Mouse (Mus musculus) embryonic facial prominence, embryonic 14.5 days (tissue): ENCODE results near the gene Phlpp1. TPM values are rescaled to one million over a fixed set of nuclear protein-coding genes. Genes with fewer than 3 reads are reported as not detected.

Source experiments
- ATAC-seq: fragments of 200-750 bp; cut with Nextera tagmentation; 2 replicates; pipeline ENCODE4 v1.8.0; 2017; ENCODE audit warnings: low read depth, moderate number of reproducible peaks, moderate TSS enrichment
- DNase-seq: peaks from one replicate; pipeline ENCODE4 v3.0.0-alpha.2; 2015; ENCODE audit warnings: low spot score
- H3K27ac ChIP-seq: fragments of 300-500 bp; sonication (generic); replicated peaks from 2 replicates; pipeline ENCODE4 v1.5.1; 2014; ENCODE audit warnings: low read depth, mild to moderate bottlenecking, low read length, moderate library complexity
- H3K27me3 ChIP-seq: fragments of 300-500 bp; sonication (generic); replicated peaks from 2 replicates; pipeline ENCODE4 v1.6.1; 2014; ENCODE audit warnings: low read length; ENCODE audit not compliant: control insufficient read depth, insufficient read depth
- H3K36me3 ChIP-seq: fragments of 300-500 bp; sonication (generic); 2 replicates; pipeline ENCODE4 v1.6.1; 2014; ENCODE audit warnings: low read length, mixed read lengths; ENCODE audit not compliant: control insufficient read depth, insufficient read depth
- H3K4me1 ChIP-seq: fragments of 300-500 bp; sonication (generic); 2 replicates; pipeline ENCODE4 v1.6.1; 2014; ENCODE audit warnings: antibody characterized with exemption, low read length; ENCODE audit not compliant: control insufficient read depth, insufficient read depth
- H3K4me2 ChIP-seq: fragments of 300-500 bp; sonication (generic); 2 replicates; pipeline ENCODE4 v1.6.1; 2014; ENCODE audit warnings: low read depth, mild to moderate bottlenecking, low read length, moderate library complexity, mixed read lengths
- H3K4me3 ChIP-seq: fragments of 300-500 bp; sonication (generic); 2 replicates; pipeline ENCODE4 v1.5.1; 2014; ENCODE audit warnings: low read depth, mild to moderate bottlenecking, low read length
- H3K9ac ChIP-seq: fragments of 300-500 bp; sonication (generic); 2 replicates; pipeline ENCODE4 v1.6.1; 2014; ENCODE audit warnings: low read depth, mild to moderate bottlenecking, low read length, moderate library complexity, mixed read lengths
- H3K9me3 ChIP-seq: fragments of 300-500 bp; sonication (generic); 2 replicates; pipeline ENCODE4 v1.6.1; 2016; ENCODE audit warnings: low read length; ENCODE audit not compliant: control insufficient read depth
- WGBS: fragments of 180-500 bp; shearing (Covaris S2); extraction: QIAGEN DNeasy Blood & Tissue Kit; methylation state at CpG from one replicate; pipeline ENCODE4 v1.1.7; 2014; 5-methylcytosine and 5-hydroxymethylcytosine counted together
- polyA plus RNA-seq: library from polyadenylated mRNA; unstranded; fragments of >200 nt; fragmentation: Nextera tagmentation; extraction: Ambion mirVana; gene quantifications from 2 replicates; pipeline ENCODE4 v1.2.1, GENCODE M21; 2014

The Phlpp1 gene
- polyA plus RNA-seq, 1 experiment from 2014 or later = 5.1 TPM

GRCm38 (mm10) chr1:106326691-106327090 is 155.1 kb downstream of the Phlpp1 start:
- Histone ChIP-seq H3K4me1 (no peaks in the 10 kb centered on the region), H3K27ac (no peak overlapping the region), H3K36me3 (no peaks in the 10 kb centered on the region), H3K4me2 (no peak overlapping the region), H3K27me3 (no peaks in the 10 kb centered on the region), H3K9ac (no peak overlapping the region), H3K4me3 (no peak overlapping the region), H3K9me3 (no peaks in the 10 kb centered on the region)
- WGBS = 71% methylated on average over 2 of the region's 2 CpGs
- ATAC-seq (no peak), DNase-seq (no peak)

DNA sequence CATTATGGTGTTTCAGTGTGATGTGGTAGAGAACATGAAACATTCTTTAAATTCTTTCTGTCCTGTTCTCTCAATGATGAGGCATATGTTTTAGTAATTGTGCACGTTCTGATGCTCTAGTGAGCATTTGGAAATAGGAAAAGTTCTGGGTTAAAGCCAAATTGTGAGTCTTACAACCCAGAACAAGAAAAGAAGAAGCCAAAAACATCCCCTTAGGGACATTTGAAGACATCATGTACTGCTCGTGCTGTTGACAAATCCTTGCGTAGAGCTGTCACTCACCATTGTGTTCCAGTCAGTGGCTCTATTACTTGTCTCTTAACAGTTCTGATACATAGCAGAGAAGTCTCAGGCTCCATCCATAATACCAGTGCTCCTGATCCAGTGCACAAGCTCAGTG is 170.5 kb downstream of the Phlpp1 start:
- H3K27ac ChIP-seq = no peak overlapping the region
- no peaks in the 10 kb centered on the region for H3K9me3 ChIP-seq
- no peaks in the 10 kb centered on the region for H3K4me1 ChIP-seq

GRCm38 (mm10) chr1:106345265-106345664 is 173.7 kb downstream of the Phlpp1 start:
- 93% methylated on average over 2 of the region's 2 CpGs for WGBS
- Histone ChIP-seq H3K36me3 (peaks cover 15% of the 10 kb centered on the region), H3K4me3 (no peak overlapping the region), H3K9me3 (no peaks in the 10 kb centered on the region), H3K27me3 (no peaks in the 10 kb centered on the region), H3K4me2 (no peak overlapping the region), H3K4me1 (no peaks in the 10 kb centered on the region), H3K9ac (no peak overlapping the region), H3K27ac (no peak overlapping the region)
- DNase-seq (no peak), ATAC-seq (no peak)

More for the DNA sequence above, 170.5 kb downstream of the Phlpp1 start:
- Histone ChIP-seq H3K27me3 (no peaks in the 10 kb centered on the region), H3K4me2 (no peak overlapping the region), H3K4me3 (no peak overlapping the region), H3K9ac (no peak overlapping the region), H3K36me3 (peaks cover 19% of the 10 kb centered on the region)
- peak; percentile 45 for DNase-seq
- WGBS = 62% methylated on average over 3 of the region's 3 CpGs
- ATAC-seq = no peak

DNA sequence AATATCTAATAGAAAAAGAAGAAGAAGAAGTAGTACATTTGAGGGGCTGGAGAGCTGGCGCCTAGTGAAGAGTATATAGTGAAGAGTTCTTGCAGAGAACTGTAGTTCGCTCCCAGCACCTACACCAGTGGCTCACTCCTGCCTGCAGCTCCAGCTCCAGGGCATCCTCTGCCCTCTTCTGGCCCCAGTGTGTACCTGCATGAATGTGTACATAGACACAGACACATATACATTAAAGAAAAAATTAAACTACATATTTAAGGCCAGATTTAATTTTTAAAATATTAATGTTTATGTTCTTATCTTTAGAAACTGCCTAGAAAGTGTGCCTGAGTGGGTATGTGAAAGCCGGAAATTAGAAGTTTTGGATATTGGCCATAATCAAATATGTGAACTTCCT is 175.2 kb downstream of the Phlpp1 start:
- no peak overlapping the region for H3K4me2 ChIP-seq
- 94% methylated on average over 3 of the region's 3 CpGs for WGBS
- ATAC-seq = no peak
- H3K9me3 ChIP-seq = no peaks in the 10 kb centered on the region
- H3K4me1 ChIP-seq = no peaks in the 10 kb centered on the region
- no peak overlapping the region for H3K4me3 ChIP-seq
- no peak overlapping the region for H3K27ac ChIP-seq
- H3K9ac ChIP-seq = no peak overlapping the region
- peaks cover 20% of the 10 kb centered on the region for H3K36me3 ChIP-seq
- no peaks in the 10 kb centered on the region for H3K27me3 ChIP-seq
- DNase-seq = no peak

GRCm38 (mm10) chr1:106349116-106349515 is 177.6 kb downstream of the Phlpp1 start:
- no peaks in the 10 kb centered on the region for H3K27me3 ChIP-seq
- DNase-seq (no peak), ATAC-seq (no peak)
- WGBS = 90% methylated on average over 3 of the region's 3 CpGs
- no peak overlapping the region for H3K4me3 ChIP-seq
- H3K27ac ChIP-seq = no peak overlapping the region
- no peak overlapping the region for H3K9ac ChIP-seq
- H3K36me3 ChIP-seq = peaks cover 20% of the 10 kb centered on the region
- H3K4me2 ChIP-seq = no peak overlapping the region
- H3K9me3 ChIP-seq = no peaks in the 10 kb centered on the region
- 0 out of 2 replicates have a peak, but pooled peaks cover 3% of the 10 kb centered on the region for H3K4me1 ChIP-seq

- Histone ChIP-seq H3K4me1 (0 out of 2 replicates have a peak, but pooled peaks cover 3% of the 10 kb centered on the region), H3K9me3 (no peaks in the 10 kb centered on the region), H3K4me3 (no peak overlapping the region), H3K4me2 (no peak overlapping the region), H3K9ac (no peak overlapping the region), H3K27me3 (no peaks in the 10 kb centered on the region), H3K27ac (no peak overlapping the region), H3K36me3 (peaks cover 9% of the 10 kb centered on the region)
- 70% methylated on average over 2 of the region's 2 CpGs for WGBS
- no peak for DNase-seq
- no peak for ATAC-seq
These were observed 180.0 kb downstream of the Phlpp1 start for GRCm38 (mm10) chr1:106351512-106351911.

DNA sequence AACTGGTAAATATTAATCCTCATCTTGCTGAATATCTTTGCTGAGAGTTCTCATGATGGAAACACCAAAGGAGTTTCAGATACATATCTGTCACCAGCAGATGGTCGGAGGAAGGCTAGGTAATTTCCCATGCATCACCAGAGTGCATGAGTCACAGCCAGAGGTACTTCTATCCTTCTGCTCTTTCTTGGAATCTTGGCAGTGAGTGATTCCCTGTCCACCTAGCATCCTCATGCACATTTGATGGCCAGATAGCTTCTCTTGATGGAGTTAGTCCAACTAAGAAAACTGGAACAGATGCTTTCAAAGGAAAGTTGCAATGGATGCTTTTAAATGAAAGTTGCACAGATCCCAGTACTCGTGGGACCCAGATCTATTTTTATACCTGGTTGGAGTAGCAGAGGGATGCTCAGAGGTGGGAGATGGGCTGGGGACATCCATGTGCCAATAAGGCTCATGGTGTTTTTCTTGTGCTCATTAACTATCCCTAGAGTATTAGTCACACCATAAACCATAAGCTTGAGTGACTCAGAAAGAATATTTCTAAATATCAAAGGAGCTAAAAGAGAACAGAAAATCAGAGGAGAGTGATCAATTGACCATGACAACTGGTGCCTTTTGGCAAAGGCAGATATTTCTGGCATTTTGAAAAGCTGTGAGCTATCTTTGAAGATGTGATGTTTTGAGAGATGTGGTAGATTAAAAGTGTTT is 181.4 kb downstream of the Phlpp1 start:
- Histone ChIP-seq H3K4me2 (no peak overlapping the region), H3K27me3 (no peaks in the 10 kb centered on the region), H3K27ac (no peak overlapping the region), H3K9me3 (no peaks in the 10 kb centered on the region), H3K4me1 (0 out of 2 replicates have a peak, but pooled peaks cover 3% of the 10 kb centered on the region), H3K9ac (no peak overlapping the region), H3K36me3 (peaks cover 5% of the 10 kb centered on the region), H3K4me3 (no peak overlapping the region)
- DNase-seq = no peak
- ATAC-seq = peak; percentile 55; the same call in 1 of the 2 replicates
- 91% methylated on average over 2 of the region's 2 CpGs for WGBS

GRCm38 (mm10) chr1:106353993-106354392 is 182.4 kb downstream of the Phlpp1 start:
- Histone ChIP-seq H3K27ac (no peak overlapping the region), H3K4me1 (0 out of 2 replicates have a peak, but pooled peaks cover 3% of the 10 kb centered on the region), H3K36me3 (peaks cover 5% of the 10 kb centered on the region), H3K9me3 (no peaks in the 10 kb centered on the region), H3K9ac (no peak overlapping the region), H3K27me3 (no peaks in the 10 kb centered on the region), H3K4me2 (no peak overlapping the region), H3K4me3 (no peak overlapping the region)
- 74% methylated on average over 4 of the region's 4 CpGs for WGBS
- ATAC-seq (peak; percentile 33; the same call in 1 of the 2 replicates), DNase-seq (peak; percentile 15)

DNA sequence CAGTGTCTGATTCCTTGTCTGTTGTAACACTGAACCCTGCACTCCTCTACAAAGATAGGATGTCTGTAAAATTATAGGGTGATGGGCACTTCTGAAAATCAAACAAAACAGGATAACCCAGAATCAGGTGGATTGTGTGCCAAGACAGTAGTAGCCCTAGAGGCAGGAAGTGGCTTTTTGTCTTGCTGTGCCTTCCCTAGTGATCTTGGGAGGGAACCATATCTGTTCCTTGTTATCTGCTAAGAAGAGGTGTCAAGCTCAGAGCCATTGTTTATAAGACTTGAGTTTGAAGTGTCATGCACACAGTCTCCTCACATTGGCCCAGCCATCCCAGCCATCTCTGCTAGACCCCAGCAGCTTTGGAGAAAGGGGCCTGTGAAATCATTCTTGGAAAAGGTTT is 187.9 kb downstream of the Phlpp1 start:
- no peak for ATAC-seq
- H3K4me3 ChIP-seq = no peak overlapping the region

More for the DNA sequence above, 187.9 kb downstream of the Phlpp1 start:
- Histone ChIP-seq H3K9ac (no peak overlapping the region), H3K36me3 (no peaks in the 10 kb centered on the region), H3K27ac (no peak overlapping the region), H3K4me1 (no peaks in the 10 kb centered on the region), H3K27me3 (no peaks in the 10 kb centered on the region), H3K9me3 (no peaks in the 10 kb centered on the region), H3K4me2 (no peak overlapping the region)
- no peak for DNase-seq
